Mouse (Mus musculus) kidney, postnatal 0 days (tissue): Measurements from ENCODE around the gene Nrp2. TPM values are rescaled to one million over a fixed set of nuclear protein-coding genes. Genes with fewer than 3 reads are reported as not detected.

Source experiments
- ATAC-seq: fragments of 200-750 bp; cut with Nextera tagmentation; replicated peaks from 2 replicates; pipeline ENCODE4 v1.8.0; 2017; ENCODE audit warnings: low read depth, moderate number of reproducible peaks, moderate TSS enrichment, moderate library complexity; ENCODE audit not compliant: low FRiP score
- DNase-seq: peaks from one replicate; pipeline ENCODE4 v3.0.0-alpha.2; 2016; ENCODE audit warnings: low spot score
- H3K27ac ChIP-seq: fragments of 300-500 bp; sonication (generic); 2 replicates; pipeline ENCODE4 v1.5.1; 2014; ENCODE audit warnings: mild to moderate bottlenecking
- H3K27me3 ChIP-seq: fragments of 300-500 bp; sonication (generic); 2 replicates; pipeline ENCODE4 v1.6.1; 2014; ENCODE audit warnings: low read length, mixed read lengths; ENCODE audit not compliant: insufficient read depth
- H3K36me3 ChIP-seq: fragments of 300-500 bp; sonication (generic); 2 replicates; pipeline ENCODE4 v1.6.1; 2014; ENCODE audit warnings: low read length, mixed read lengths; ENCODE audit not compliant: insufficient read depth
- H3K4me1 ChIP-seq: fragments of 300-500 bp; sonication (generic); replicated peaks from 2 replicates; pipeline ENCODE4 v1.6.1; 2014; ENCODE audit warnings: antibody characterized with exemption, low read length, mixed read lengths; ENCODE audit not compliant: insufficient read depth
- H3K4me2 ChIP-seq: fragments of 300-500 bp; sonication (generic); 2 replicates; pipeline ENCODE4 v1.6.1; 2014; ENCODE audit warnings: mild to moderate bottlenecking, low read length, moderate library complexity, mixed read lengths
- H3K4me3 ChIP-seq: fragments of 300-500 bp; sonication (generic); replicated peaks from 2 replicates; pipeline ENCODE4 v1.5.1; 2014; ENCODE audit warnings: low read depth, low read length
- H3K9ac ChIP-seq: fragments of 300-500 bp; sonication (generic); 2 replicates; pipeline ENCODE4 v1.6.1; 2014; ENCODE audit warnings: low read depth, low read length
- H3K9me3 ChIP-seq: fragments of 300-500 bp; sonication (generic); replicated peaks from 2 replicates; pipeline ENCODE4 v1.6.1; 2016; ENCODE audit warnings: low read length, inconsistent platforms, mixed read lengths
- CTCF ChIP-seq: IDR thresholded peaks from 2 replicates; pipeline ENCODE4 v1.5.1; 2016; ENCODE audit warnings: antibody characterized with exemption, low read depth, mild to moderate bottlenecking, moderate library complexity
- WGBS: fragments of 180-500 bp; shearing (Covaris S2); extraction: QIAGEN DNeasy Blood & Tissue Kit; methylation state at CpG from one replicate; pipeline ENCODE4 v1.1.7; 2014; 5-methylcytosine and 5-hydroxymethylcytosine counted together
- polyA plus RNA-seq: library from polyadenylated mRNA; unstranded; fragments of >200 nt; fragmentation: Nextera tagmentation; extraction: Ambion mirVana; gene quantifications from 2 replicates; pipeline ENCODE4 v1.2.1, GENCODE M21; 2015

The Nrp2 gene
- polyA plus RNA-seq, 1 experiment from 2014 or later: 5.6 TPM

DNA sequence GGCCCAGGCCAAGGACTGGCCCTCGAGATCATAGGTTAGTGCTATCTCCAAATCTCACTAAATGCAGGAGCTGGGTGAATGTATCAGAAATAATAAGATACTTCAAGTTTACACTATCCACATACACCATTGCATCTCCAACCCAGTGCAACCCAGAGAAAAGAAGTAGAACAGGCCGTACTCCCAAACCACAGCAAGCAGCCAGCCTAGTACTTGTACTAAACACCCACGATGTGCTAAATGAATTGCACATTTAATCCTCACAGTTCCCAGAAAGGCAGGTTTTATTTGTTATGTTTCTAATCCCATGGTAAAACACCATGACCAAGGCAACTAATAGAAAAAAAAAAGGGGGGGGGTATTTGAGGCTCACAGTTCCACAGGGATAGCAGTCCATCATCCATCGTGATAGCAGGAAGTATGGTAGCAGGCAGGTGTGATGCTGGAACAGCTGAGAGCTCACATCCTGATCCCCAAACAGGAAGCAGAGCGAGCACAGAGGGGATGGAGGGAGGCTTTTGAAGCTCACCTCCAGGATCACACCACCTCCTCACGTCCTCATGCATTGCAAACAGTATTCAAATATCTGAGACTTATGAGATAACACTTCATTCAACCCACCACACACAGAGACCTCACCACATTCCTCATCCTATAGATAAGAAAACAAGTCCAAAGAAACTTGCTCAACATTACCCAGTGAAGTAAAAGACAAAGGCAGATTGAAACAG, 128.8 kb downstream of the Nrp2 start:
- ATAC-seq (no peak), DNase-seq (no peak)
- Histone ChIP-seq H3K4me3 (no peak overlapping the region), H3K27me3 (no peaks in the 10 kb centered on the region), H3K4me1 (0 out of 2 replicates have a peak, but pooled peaks cover 4% of the 10 kb centered on the region), H3K9ac (no peak overlapping the region), H3K36me3 (no peaks in the 10 kb centered on the region), H3K4me2 (no peak overlapping the region), H3K27ac (no peak overlapping the region), H3K9me3 (no peaks in the 10 kb centered on the region)
- 82% methylated on average over 6 of the region's 6 CpGs for WGBS
- TF ChIP-seq CTCF: no peak

DNA sequence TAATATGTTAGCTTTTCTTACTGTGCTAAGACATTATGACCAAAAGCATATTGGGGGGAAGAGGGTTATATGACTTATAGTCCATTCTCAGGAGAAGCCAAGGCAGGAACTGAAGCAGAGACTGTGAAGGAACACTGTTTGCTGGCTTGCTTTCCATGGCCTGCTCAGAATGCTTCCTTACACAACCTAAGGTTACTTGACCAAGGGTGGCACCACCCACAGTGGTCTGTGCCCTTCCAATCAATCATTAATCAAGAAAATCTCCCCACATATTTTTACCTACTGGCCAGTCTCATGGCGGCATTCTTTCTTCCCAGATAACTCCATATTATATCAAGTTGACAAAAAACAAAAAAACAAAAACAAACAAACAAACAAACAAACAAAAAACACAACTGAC, 130.3 kb downstream of the Nrp2 start:
- no peak for TF ChIP-seq CTCF
- no peak for ATAC-seq
- no peaks in the 10 kb centered on the region for H3K4me1 ChIP-seq
- H3K9me3 ChIP-seq: no peaks in the 10 kb centered on the region
- H3K4me3 ChIP-seq: no peak overlapping the region
- H3K4me2 ChIP-seq: no peak overlapping the region
- no peak for DNase-seq
- no peak overlapping the region for H3K9ac ChIP-seq
- H3K27ac ChIP-seq: no peak overlapping the region
- no peaks in the 10 kb centered on the region for H3K36me3 ChIP-seq
- WGBS: 95% methylated on average over 1 of the region's 1 CpGs
- no peaks in the 10 kb centered on the region for H3K27me3 ChIP-seq

DNA sequence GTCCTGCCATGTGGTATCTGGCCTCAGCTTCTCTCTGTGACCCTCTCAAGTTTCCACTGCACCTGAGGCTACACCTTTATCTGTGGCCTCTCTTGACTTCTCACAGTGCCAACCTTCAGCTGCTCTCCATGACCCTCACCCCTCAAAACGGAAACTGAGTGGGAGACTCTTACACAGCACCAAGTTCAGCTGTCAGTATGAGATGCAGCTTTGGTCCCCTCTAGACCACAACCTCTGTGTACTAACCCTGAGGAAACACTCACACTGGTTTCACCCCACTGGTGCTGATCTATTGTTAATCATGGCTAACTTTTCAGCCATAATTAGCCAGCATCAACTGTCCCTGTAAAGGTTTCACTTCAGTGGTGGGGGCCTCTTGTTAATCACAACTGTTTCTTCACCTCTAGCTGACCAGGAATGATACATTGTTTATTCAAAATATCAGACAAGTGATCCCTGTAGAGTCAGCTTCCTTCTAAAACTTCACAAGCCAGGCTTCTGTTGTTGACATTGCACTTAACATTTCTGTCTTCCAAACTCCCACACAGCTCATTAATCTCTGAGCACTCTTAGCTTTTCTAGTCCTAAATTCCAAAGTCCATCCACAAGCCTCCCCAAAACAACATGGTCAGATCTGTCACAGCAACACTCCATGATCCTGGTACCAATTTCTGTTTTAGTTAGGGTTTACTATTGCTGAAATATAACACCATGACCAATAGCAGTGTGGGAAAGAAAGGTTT, 131.5 kb downstream of the Nrp2 start:
- peak; percentile 25; the same call in 1 of the 2 replicates for ATAC-seq
- Histone ChIP-seq H3K9me3 (no peaks in the 10 kb centered on the region), H3K4me2 (no peak overlapping the region), H3K4me3 (no peak overlapping the region), H3K4me1 (no peaks in the 10 kb centered on the region), H3K36me3 (no peaks in the 10 kb centered on the region), H3K9ac (no peak overlapping the region), H3K27ac (no peak overlapping the region), H3K27me3 (no peaks in the 10 kb centered on the region)
- 50% methylated on average over 1 of the region's 1 CpGs for WGBS
- DNase-seq: peak; percentile 75
- TF ChIP-seq CTCF: no peak

GRCm38 (mm10) chr1:62838083-62838482, 135.0 kb downstream of the Nrp2 start:
- no peak overlapping the region for H3K27ac ChIP-seq
- WGBS: 90% methylated on average over 3 of the region's 3 CpGs
- H3K27me3 ChIP-seq: no peaks in the 10 kb centered on the region
- no peaks in the 10 kb centered on the region for H3K36me3 ChIP-seq
- no peak overlapping the region for H3K4me3 ChIP-seq
- H3K4me2 ChIP-seq: no peak overlapping the region
- H3K4me1 ChIP-seq: no peaks in the 10 kb centered on the region
- ATAC-seq: no peak
- no peak for DNase-seq
- TF ChIP-seq CTCF: no peak
- no peak overlapping the region for H3K9ac ChIP-seq
- H3K9me3 ChIP-seq: no peaks in the 10 kb centered on the region

- WGBS: 74% methylated on average over 2 of the region's 2 CpGs
- Histone ChIP-seq H3K4me3 (no peak overlapping the region), H3K27me3 (no peaks in the 10 kb centered on the region), H3K4me2 (no peak overlapping the region), H3K4me1 (no peaks in the 10 kb centered on the region), H3K27ac (no peak overlapping the region), H3K9me3 (no peaks in the 10 kb centered on the region), H3K9ac (no peak overlapping the region), H3K36me3 (no peaks in the 10 kb centered on the region)
- DNase-seq (no peak), ATAC-seq (no peak)
- TF ChIP-seq CTCF: no peak
Measured at GRCm38 (mm10) chr1:62838631-62839030, 135.5 kb downstream of the Nrp2 start.

- Histone ChIP-seq H3K27me3 (no peaks in the 10 kb centered on the region), H3K36me3 (no peaks in the 10 kb centered on the region), H3K27ac (no peak overlapping the region), H3K4me1 (no peaks in the 10 kb centered on the region), H3K4me2 (no peak overlapping the region), H3K9me3 (no peaks in the 10 kb centered on the region), H3K4me3 (no peak overlapping the region), H3K9ac (no peak overlapping the region)
- DNase-seq: no peak
- ATAC-seq: no peak
- 90% methylated on average over 4 of the region's 4 CpGs for WGBS
- TF ChIP-seq CTCF: no peak
Measured at GRCm38 (mm10) chr1:62843215-62843614, 140.1 kb downstream of the Nrp2 start.
